Mouse (Mus musculus): ENCODE measurements around the gene Rras2.

- no peak for TF ChIP-seq CTCF (IDR thresholded peaks at IDR 0.05; ENCODE audit: low read depth, low read length)
- no peak for TF ChIP-seq POLR2A (IDR thresholded peaks at IDR 0.05; ENCODE audit: extremely low read depth, insufficient read depth, low read length)
These were observed 90.2 kb downstream of the Rras2 start for GRCm38 (mm10) chr7:114027406-114027805.

Measured in liver, adult 2 months (tissue).